Mouse (Mus musculus): ENCODE measurements around the gene Ubash3b. TPM values are rescaled to one million over a fixed set of nuclear protein-coding genes. Genes with fewer than 3 reads are reported as not detected.

Ubash3b gene
- polyA plus RNA-seq, 1 experiment from 2014 or later: 13.7 TPM

DNA sequence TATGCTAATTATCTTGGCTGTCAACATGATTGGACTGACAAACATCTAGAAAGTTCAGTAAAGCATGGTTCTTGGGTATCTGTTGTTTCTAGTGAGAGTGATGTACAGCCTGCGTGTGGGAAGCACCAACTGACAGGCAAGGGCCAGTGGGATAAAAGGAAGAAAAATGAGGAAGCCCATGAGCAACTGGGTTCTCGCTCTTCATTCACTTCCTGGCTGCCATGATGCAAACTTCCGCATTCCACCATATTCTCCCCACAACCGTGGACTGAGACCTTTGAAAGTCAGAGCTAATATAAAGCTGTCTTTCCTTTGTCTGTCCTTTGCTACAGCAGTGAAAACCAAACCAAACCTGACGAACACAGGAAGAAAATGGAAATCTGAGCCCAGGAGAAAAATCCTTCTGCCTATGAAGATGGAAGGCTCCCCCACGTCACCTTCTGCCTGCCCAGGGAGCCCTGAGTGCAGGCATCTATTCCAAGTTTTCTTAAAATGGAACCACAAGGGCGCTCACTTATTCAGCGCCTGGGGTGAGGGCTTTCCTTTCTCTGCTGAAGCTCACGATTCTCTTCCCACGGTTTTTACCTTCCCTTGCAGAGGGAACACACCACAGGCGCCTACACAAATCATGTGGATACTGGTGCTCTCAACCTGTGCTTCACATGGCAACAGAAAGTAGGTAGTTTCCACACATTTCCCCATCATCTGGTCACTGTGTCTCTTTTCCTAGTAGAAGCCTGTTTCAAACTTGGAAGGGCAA, 187.3 kb downstream of the Ubash3b start:
- H3K4me1 ChIP-seq (replicated peaks; ENCODE audit: control insufficient read depth, insufficient read depth, low read length): no peaks in the 10 kb centered on the region
- H3K9ac ChIP-seq (ENCODE audit: low read depth, low read length): no peak overlapping the region
- ATAC-seq (ENCODE audit: low FRiP score) (no peak), DNase-seq (ENCODE audit: low spot score) (no peak)
- no peaks in the 10 kb centered on the region for H3K9me3 ChIP-seq (ENCODE audit: control insufficient read depth, low read length)
- WGBS: 82% methylated on average over 11 of the region's 11 CpGs
- no peak overlapping the region for H3K27ac ChIP-seq (ENCODE audit: low read depth, low read length)
- H3K36me3 ChIP-seq (ENCODE audit: control insufficient read depth, insufficient read depth, low read length): no peaks in the 10 kb centered on the region
- no peaks in the 10 kb centered on the region for H3K27me3 ChIP-seq (ENCODE audit: control insufficient read depth, insufficient read depth, low read length)
- no peak overlapping the region for H3K4me2 ChIP-seq (replicated peaks; ENCODE audit: low read depth, low read length)
- H3K4me3 ChIP-seq (ENCODE audit: low read depth, low read length): no peak overlapping the region

DNA sequence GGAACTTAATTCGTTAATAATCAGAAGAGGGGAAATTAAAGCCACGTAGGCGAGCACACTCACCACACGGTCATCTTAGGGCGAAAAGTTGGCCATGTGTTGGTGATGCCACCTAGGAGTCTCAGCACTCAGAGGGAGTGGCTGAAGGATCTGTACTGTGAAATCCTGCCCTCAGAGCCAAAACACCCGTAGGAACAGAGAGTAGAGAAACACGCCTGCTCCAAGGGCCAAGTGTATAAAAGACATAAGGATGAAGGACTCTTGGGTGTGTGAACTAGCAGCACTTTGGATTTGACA, 197.1 kb downstream of the Ubash3b start:
- Histone ChIP-seq H3K9me3 (ENCODE audit: control insufficient read depth, low read length) (no peaks in the 10 kb centered on the region), H3K36me3 (ENCODE audit: control insufficient read depth, insufficient read depth, low read length) (no peaks in the 10 kb centered on the region), H3K4me2 (replicated peaks; ENCODE audit: low read depth, low read length) (peak overlapping the region; percentile 97), H3K4me3 (ENCODE audit: low read depth, low read length) (peak overlapping the region; percentile 52), H3K4me1 (replicated peaks; ENCODE audit: control insufficient read depth, insufficient read depth, low read length) (no peaks in the 10 kb centered on the region), H3K27ac (ENCODE audit: low read depth, low read length) (no peak overlapping the region), H3K9ac (ENCODE audit: low read depth, low read length) (no peak overlapping the region), H3K27me3 (ENCODE audit: control insufficient read depth, insufficient read depth, low read length) (peaks cover 32% of the 10 kb centered on the region)
- WGBS: 20% methylated on average over 7 of the region's 7 CpGs
- ATAC-seq (ENCODE audit: low FRiP score): no peak
- DNase-seq (ENCODE audit: low spot score): peak; percentile 46

DNA sequence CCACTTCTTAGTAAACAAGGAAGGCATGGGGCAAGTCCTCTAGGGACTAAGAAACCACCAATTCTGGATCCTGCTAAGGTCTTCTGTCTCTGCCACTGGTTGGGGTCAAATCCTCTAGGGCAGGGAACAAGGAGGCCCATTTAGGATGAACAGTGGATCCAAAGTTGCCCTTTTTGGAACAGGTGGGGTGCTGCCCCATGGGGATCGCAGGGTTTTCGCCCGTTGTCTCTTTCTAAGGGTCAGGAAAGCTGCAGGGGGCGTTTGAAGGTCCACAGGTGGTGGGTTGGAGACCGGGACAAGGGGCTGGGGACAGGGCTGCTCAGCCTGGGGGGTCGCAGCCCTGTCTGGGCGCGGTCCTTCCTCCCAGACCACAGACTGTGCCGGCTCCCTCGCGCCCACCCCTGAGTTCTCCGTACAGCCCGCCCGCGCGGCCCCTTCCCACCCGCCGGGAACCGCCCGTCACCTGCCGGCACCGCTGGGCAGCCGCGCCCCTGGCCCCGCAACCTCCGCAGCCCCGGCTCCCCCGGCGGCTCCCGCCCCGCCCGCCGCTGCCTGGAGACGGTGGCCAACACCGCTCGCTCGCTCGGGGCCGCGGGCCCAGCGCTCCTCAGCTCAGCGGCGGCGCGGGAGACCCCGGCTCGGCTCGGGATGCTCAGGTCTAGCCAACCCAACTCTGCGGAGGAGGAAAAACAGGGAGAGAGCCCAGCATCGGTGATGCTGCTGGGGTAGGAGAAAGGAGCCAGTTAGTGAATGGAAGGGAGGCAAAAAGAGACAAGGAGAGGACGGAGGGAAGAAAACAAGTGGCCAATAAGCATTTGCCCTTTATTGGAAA, 197.7 kb downstream of the Ubash3b start, which contains the start of gene Jhy:
Gene Jhy, minus strand, starts transcription at position 533 of the 832 bp plus-strand sequence.
- peaks cover 32% of the 10 kb centered on the region for H3K27me3 ChIP-seq (ENCODE audit: control insufficient read depth, insufficient read depth, low read length)
- ATAC-seq (ENCODE audit: low FRiP score): peak; percentile 80
- DNase-seq (ENCODE audit: low spot score): peak; percentile 59
- H3K4me1 ChIP-seq (replicated peaks; ENCODE audit: control insufficient read depth, insufficient read depth, low read length): no peaks in the 10 kb centered on the region
- no peaks in the 10 kb centered on the region for H3K36me3 ChIP-seq (ENCODE audit: control insufficient read depth, insufficient read depth, low read length)
- peak within 1 kb of the TSS; percentile 52 for H3K4me3 ChIP-seq (ENCODE audit: low read depth, low read length)
- H3K9ac ChIP-seq (ENCODE audit: low read depth, low read length): peak within 1 kb of the TSS; percentile 62
- H3K4me2 ChIP-seq (replicated peaks; ENCODE audit: low read depth, low read length): peak within 1 kb of the TSS; percentile 97
- WGBS: under 1% methylated on average over 50 of the region's 51 CpGs
- H3K9me3 ChIP-seq (ENCODE audit: control insufficient read depth, low read length): no peaks in the 10 kb centered on the region
- H3K27ac ChIP-seq (ENCODE audit: low read depth, low read length): peak within 1 kb of the TSS; percentile 6; the same call in 1 of the 2 replicates

DNA sequence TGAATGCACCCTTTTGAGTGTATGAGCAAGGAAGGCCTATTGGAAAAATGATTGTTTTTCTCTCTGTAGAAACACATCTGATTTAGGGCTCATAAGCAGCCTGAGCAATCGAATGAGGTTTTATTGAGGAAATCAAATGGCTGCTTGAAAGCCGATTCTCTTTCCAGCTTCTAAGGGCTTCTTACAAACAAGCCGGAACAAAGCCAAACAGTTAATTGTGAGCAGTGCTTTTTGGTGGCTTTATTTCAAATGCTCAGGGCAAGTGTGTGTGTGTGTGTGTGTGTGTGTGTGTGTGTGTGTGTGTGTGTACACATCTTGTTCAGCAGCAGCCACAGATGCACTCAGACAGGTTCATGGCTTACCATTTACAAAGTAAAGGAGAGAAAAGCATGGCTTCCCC, 200.1 kb downstream of the Ubash3b start:
- H3K27ac ChIP-seq (ENCODE audit: low read depth, low read length): no peak overlapping the region
- peaks cover 32% of the 10 kb centered on the region for H3K27me3 ChIP-seq (ENCODE audit: control insufficient read depth, insufficient read depth, low read length)
- H3K4me1 ChIP-seq (replicated peaks; ENCODE audit: control insufficient read depth, insufficient read depth, low read length): no peaks in the 10 kb centered on the region
- H3K9me3 ChIP-seq (ENCODE audit: control insufficient read depth, low read length): no peaks in the 10 kb centered on the region
- 84% methylated on average over 3 of the region's 3 CpGs for WGBS
- DNase-seq (ENCODE audit: low spot score): no peak
- no peak overlapping the region for H3K9ac ChIP-seq (ENCODE audit: low read depth, low read length)
- ATAC-seq (ENCODE audit: low FRiP score): no peak
- no peak overlapping the region for H3K4me2 ChIP-seq (replicated peaks; ENCODE audit: low read depth, low read length)
- no peak overlapping the region for H3K4me3 ChIP-seq (ENCODE audit: low read depth, low read length)
- no peaks in the 10 kb centered on the region for H3K36me3 ChIP-seq (ENCODE audit: control insufficient read depth, insufficient read depth, low read length)

Other genes with a start within 250 kb of the Ubash3b start
- 1.8 and 2.0 TPM in 2 replicates for gene Jhy, start 197.6 kb downstream of the Ubash3b start, polyA plus RNA-seq (2014; fragmentation: Nextera tagmentation; extraction: Ambion mirVana)
- gene Crtam, start 157.1 kb downstream of the Ubash3b start, polyA plus RNA-seq (2014; fragmentation: Nextera tagmentation; extraction: Ambion mirVana): 0.06 and 0.17 TPM in 2 replicates